Mouse (Mus musculus) stomach, postnatal 0 days (tissue): ENCODE results near the gene Col9a3.

ENCODE experiments used
- CTCF ChIP-seq: IDR thresholded peaks from 2 replicates; pipeline ENCODE4 v1.5.1; 2016; ENCODE audit warnings: antibody characterized with exemption, low read depth, mild to moderate bottlenecking, moderate library complexity
- EP300 ChIP-seq: optimal IDR thresholded peaks from 2 replicates; pipeline ENCODE3; 2016; ENCODE audit warnings: antibody characterized with exemption

DNA sequence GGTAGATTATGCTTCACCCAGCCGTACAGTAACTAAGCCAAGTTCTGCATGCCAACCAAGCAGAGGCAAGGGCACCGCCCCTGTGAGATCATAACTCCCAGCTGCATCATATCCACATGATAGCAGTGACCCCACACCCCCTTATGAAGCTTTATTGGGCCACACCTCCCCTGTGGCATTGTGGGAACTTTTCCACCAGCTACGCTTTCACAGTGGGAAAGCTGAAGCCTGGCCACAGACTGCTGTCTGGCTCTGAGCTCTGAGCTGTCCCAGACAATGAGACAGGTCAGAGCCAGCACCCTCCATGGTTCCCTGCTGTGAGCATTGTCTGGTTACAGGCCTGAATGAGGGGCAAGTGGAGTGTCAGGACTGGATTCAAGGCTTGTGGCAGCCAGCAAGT lies 16.6 kb upstream of the Col9a3 start, which contains the start of gene Mrgbp:
- TF ChIP-seq CTCF (no peak), EP300 (no peak)
